Mouse (Mus musculus) activated CD4-positive, CD25-positive, alpha-beta regulatory T cell, adult 4 months (primary cell): ENCODE data around the gene Myo1c. TPM values are rescaled to one million over a fixed set of nuclear protein-coding genes. Genes with fewer than 3 reads are reported as not detected.

Experiments
- ATAC-seq: one replicate; pipeline ENCODE4 v1.8.0; 2017
- polyA plus RNA-seq, 2 experiments: library from polyadenylated mRNA; unstranded; fragments of 100-300 nt; shearing (Covaris generic); gene quantifications; one replicate each; pipeline ENCODE4 v1.2.1; 2017

Gene Myo1c
- polyA plus RNA-seq, 2 experiments from 2014 or later, result 15.7 to 25.1 TPM

DNA sequence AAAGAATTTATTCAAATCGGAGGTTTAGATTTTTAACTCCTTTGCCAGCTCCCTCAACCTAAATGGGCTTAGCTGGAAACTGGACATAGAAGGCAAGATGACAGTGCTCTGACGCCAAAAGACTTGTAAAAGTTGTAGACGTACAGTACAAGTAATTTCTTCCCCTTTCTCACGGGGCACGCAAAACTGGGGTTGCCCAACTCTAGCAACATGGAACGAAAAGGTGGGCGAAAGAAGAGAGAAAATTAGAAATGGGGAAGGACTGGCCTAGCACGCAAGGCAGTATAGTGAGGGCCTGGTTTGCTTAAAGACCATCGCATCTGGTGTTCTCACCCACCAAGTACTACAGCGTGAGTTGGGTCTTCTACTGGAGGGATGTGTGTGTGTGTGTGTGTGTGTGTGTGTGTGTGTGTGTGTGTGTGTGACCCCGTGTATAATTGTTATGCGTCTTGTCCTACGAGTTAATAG, 688 bp downstream of the Myo1c start:
- no peak for ATAC-seq

DNA sequence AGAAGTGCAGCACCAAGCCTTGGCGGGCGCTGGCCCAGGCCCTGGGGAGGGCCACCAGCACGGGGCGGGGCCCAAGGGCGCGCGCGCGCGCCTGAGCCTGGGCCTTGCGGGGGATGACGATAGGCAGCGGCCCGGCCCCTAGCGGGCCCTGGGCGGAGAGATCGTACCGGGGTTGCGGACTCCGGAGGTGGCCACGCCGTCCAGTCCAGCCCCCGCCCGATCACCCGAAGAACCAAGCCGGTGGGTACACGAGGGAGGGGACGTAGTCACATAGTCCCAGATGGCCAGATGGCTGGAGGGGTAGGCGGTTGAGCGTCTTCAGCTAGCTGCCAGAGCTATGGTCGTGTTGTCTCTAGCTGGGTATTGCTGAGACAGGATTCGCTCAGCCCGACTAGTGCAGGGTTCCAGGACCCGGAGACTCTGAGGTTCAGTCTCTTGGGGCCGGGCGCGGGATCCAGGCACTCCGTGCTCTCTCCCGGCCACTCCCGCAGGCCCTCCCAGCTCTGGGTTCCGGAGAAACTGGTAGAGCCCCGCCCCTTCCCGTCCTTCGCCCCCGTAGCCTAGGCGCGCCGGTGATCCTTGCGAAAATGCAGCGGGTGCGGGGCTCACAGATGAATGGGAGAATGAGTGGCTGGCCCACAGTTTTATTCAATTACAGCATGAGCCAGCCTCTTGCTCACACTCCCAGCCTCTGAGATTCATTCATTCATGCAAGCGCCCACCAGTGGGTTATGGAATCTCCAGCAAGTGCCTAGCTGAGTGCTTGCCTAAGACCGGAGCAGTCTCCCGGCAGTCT, 1.3 kb downstream of the Myo1c start:
- ATAC-seq, result peak; percentile 67

DNA sequence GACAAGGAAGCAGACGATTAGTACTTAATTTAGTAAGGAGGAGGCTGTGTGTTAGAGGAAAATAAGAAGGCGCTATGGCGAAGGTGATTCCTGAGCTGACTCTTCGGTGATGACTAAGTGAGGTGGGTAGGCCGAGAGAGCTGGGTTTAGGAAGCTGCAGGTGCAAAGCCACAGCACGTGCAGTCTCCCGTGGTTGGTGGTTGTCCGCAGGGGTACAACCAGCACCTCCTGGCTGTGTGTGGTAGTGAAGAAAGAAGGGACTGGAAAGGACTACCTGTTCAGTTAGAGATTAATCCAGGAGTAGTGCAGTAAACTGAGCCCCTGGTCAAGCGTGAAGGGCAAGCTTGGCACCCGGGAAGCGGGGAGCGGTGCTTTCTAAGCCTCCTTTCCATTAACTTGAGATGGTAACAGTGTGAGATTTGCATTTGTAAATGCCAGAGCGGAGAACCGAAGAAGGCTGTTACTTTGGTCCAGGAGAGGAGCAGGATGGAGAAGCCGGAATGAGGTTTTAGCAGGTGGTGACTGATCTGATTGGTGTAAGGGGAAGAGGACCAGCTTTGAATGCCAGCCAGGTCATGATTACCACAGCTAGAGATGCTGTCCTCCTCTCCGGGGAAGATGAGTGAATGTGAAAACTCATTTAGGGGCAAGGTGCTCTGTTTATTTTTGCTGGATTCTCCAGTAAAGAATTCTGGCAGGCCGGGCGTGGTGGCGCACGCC, 2.1 kb downstream of the Myo1c start:
- ATAC-seq, result no peak

GRCm38 (mm10) chr11:75652942-75653684, 2.8 kb downstream of the Myo1c start:
- ATAC-seq, result no peak

DNA sequence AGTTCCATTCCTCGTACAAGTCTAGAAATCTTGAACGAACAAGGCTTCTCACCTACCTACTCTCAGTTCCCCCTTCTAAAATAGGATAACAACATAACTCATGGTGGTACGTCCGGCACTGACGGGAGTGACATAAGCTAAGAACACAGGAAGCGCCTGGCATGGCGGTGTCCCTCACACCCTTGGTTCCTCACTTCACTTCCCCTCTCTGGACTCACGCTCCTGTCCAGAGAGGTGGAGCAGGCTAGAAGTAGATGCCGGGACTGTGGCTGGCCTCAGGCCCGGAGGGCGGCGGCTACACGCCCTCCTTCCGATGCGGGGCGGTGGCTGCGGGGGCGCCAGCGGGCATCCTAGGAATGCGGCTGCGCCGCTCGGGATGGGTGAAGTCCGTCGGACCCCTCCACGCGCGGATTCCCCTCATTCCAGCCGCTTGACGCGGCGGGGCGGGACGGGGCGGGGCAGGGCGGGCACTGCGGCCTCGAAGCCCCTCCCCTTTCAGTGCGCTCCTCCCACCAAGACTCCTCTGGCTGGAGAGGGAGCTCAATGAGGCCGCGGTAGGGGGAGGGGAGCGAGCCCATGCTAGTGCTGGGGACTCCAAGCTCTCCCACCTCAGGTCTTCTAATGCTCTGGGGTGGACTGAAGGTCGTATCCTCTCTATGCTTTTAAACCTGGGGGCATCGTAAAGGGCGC, 3.6 kb downstream of the Myo1c start:
- ATAC-seq, result peak; percentile 19

DNA sequence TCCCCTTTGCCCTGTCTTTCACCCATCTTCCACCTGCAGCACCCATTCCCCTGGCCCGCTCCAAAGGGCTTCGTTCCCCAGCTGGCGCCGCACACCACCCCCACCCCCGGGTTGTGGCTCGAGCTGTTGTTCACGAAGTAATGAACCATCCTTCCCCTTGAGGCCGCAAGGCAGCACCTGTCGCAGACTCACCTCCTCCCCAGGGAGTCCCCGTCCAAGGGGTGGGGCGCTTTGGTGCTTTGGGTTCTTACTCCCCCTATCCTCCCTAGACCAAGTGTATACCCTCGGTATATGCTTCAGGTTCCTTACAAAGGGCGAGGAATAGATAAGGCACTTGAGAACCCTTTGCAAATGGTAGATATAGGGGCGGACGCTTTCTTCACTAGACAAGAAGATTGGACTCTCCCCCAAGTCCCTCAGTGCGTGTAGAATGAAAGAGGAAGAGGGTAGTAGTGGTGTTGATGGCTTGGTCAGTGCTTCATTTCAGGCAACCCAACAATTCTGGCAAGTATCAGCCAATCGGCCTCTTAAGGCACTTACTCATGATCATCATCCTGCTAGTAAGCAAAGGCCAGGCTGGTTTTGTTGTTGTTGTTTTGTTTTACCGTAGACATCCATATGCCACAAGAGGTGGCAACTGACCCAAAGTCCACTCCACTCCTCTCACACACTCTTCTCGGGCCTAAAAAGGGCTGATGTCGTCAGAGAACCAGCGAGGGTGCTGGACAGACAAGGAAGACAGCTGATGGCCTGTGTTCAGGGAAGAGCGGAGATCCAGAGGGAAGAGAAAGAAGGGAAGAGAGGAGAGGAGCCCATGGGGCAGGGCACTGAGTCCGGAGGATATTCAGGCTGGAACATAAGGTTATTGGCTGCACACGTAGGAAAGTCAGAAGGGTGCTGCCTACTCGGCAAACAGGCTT, 4.4 kb downstream of the Myo1c start:
- peak; percentile 13 for ATAC-seq

- ATAC-seq, result peak; percentile 35
Observed at GRCm38 (mm10) chr11:75655621-75656545, 5.6 kb downstream of the Myo1c start.

- ATAC-seq, result no peak
Observed at GRCm38 (mm10) chr11:75656621-75657590, 6.6 kb downstream of the Myo1c start.

DNA sequence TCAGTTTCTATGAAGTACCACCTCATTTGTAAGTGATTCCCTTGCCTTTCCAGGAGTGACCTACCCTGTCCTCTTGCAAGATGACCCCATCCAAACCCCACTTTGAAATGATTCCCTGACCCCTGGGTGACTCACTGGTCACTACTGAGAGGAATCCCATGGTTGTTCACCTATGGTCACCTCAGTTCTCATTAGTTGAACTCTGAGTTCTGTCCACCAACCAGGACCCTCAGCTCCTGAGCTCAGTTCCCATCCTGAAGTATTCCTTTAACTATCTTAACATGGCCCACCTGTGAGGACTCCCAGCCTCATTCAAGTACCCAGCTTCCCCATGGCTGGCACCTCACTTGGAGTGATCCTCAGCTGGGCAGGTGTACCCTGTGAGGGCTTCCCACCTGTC, 7.5 kb downstream of the Myo1c start:
- ATAC-seq, result no peak

DNA sequence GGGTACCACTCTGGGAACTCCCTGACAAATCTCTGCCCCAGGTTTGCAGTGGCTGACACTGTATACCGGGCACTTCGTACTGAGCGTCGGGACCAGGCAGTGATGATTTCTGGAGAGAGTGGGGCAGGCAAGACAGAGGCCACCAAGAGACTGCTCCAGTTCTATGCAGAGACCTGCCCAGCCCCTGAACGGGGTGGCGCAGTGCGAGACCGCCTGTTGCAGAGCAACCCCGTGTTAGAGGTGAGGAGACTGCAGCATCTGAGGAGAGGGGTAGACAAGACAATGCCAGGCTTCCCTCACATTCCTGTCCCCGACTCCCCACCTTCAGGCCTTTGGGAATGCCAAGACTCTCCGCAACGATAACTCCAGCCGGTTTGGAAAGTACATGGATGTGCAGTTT, 8.0 kb downstream of the Myo1c start:
- no peak for ATAC-seq

DNA sequence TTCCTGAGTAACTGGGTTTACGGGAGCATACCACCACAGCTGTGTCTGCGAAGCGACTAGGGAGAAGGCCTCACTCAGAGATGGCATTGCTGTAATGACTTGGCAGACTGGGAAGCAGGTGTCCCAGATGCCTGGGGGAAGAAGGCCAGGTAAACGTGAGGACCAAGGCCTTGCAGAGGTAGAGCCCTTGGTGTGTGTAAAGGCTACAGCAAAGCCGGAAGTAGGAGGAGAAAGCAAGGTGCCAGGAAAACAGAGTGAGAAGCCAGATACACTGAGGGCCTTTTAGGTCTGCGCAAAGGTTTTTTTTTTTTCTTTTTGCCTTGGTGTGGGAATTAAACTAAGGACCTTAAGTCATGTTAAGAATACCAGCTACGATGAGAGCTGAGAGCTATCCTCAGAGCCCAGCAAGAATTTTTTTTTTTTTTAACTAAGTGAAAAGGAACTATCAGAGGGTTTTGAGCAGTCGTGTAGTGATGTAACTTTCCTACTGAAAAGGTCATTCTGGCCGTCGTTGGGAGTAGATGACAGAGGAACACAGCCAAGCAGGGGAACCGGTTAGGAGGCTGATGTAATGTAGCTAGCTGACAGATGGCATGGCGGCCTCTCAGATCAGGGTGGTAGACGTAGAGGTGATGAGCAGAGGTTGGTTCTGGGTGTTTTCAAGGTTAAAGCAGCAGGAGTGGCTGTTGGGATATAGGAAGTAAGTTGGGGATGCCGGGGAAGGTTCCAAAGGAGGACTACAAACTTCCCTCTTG, 8.9 kb downstream of the Myo1c start:
- ATAC-seq, result no peak

- no peak for ATAC-seq
Observed at GRCm38 (mm10) chr11:75660081-75660590, 9.8 kb downstream of the Myo1c start.

DNA sequence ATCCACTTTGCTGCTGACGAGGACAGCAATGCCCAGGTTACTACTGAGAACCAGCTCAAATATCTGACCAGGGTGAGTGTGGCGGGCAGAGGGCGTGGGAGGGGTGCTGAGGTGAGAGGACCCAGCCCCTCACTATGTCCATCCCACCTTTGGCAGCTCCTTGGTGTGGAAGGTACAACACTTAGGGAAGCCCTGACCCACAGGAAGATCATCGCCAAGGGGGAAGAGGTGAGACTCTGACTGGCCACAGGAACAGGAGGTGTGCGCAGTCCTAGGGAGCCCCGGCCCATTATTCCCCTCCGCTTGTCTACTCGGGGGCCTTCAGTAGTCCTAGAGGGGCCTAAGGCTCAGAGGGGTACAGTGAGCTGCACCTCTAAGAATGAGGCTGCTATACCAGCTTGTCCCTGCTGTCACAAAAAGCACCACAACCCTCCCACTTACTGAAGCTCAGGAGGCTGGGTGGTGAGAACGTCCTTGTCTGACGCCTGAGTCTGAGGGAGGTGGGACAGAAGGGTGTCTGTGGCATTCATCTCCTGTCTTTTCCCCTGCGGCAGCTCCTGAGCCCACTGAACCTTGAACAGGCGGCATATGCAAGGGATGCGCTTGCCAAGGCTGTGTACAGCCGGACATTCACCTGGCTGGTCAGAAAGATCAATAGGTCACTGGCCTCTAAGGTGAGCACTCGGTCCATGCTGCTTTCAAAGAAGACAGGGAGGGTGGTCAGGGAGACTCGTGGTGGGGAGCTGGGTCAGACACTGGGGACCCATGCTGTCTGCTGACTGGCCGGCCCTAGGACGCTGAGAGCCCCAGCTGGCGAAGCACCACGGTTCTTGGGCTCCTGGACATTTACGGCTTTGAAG, 10.9 kb downstream of the Myo1c start:
- no peak for ATAC-seq

- ATAC-seq, result no peak
Observed at GRCm38 (mm10) chr11:75662131-75662530, 11.8 kb downstream of the Myo1c start.

DNA sequence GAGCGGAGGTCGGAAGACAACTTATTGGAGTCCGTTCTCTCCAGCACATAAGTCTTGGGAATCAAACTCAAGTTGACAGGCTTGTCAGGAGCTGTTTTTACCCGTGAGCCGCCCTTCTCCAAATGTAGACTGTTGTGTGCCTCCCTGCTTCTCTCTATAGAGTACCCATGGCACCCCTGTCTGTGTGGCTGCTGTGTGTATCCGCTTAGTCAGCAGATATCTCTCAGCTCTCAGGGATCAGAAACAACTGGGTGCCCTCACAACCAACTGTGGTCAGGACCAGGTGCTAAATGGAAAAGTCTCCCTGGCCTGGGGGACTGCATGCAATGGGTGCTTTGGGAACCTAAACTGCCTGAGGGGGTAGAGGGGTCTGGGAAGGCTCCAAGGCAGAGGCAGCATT, 16.0 kb downstream of the Myo1c start:
- no peak for ATAC-seq

DNA sequence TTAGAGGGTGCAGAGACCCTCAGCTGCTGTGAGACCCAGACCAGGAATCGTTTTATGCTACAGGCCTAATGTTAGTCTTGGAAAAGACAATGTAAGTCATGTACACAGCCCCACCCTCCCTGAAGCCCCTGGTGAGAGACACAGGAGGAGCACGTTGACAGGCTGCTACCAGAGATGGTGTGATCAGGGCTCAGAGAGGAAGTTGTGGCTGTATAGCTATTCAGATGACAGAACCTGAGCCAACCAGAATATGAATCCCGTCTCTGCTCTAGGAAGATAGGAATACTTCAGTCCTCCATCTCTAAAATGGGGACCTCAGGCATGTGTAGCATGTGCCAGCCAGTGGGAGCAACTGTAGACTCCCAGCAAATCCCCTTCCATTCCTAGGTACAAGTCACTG, 18.3 kb downstream of the Myo1c start:
- no peak for ATAC-seq
